Mouse (Mus musculus) forebrain, postnatal 0 days (tissue): Measurements from ENCODE around the gene Stat3. TPM values are rescaled to one million over a fixed set of nuclear protein-coding genes. Genes with fewer than 3 reads are reported as not detected.

Experiments
- ATAC-seq: fragments of 200-750 bp; cut with Nextera tagmentation; 2 replicates; pipeline ENCODE4 v1.8.0; 2017; ENCODE audit warnings: mild to moderate bottlenecking, moderate library complexity
- DNase-seq: peaks from one replicate; pipeline ENCODE4 v3.0.0-alpha.2; 2015
- H3K27ac ChIP-seq: fragments of 300-500 bp; sonication (generic); 2 replicates; pipeline ENCODE4 v1.5.1; 2014; ENCODE audit warnings: low read depth, mild to moderate bottlenecking, antibody characterized with exemption, low read length, moderate library complexity, mixed read lengths
- H3K27me3 ChIP-seq: fragments of 300-500 bp; sonication (generic); 2 replicates; pipeline ENCODE4 v1.6.1; 2014; ENCODE audit warnings: mild to moderate bottlenecking, low read length, mixed read lengths; ENCODE audit not compliant: insufficient read depth
- H3K36me3 ChIP-seq: fragments of 300-500 bp; sonication (generic); 2 replicates; pipeline ENCODE4 v1.6.1; 2014; ENCODE audit warnings: mild to moderate bottlenecking, moderate library complexity; ENCODE audit not compliant: insufficient read depth
- H3K4me1 ChIP-seq: fragments of 300-500 bp; sonication (generic); 2 replicates; pipeline ENCODE4 v1.6.1; 2014; ENCODE audit warnings: antibody characterized with exemption; ENCODE audit not compliant: insufficient read depth
- H3K4me2 ChIP-seq: fragments of 300-500 bp; sonication (generic); 2 replicates; pipeline ENCODE4 v1.6.1; 2014; ENCODE audit warnings: low read depth, mild to moderate bottlenecking, moderate library complexity
- H3K4me3 ChIP-seq: fragments of 300-500 bp; sonication (generic); 2 replicates; pipeline ENCODE4 v1.5.1; 2014; ENCODE audit warnings: low read depth, low read length, mixed read lengths
- H3K9ac ChIP-seq: fragments of 300-500 bp; sonication (generic); 2 replicates; pipeline ENCODE4 v1.6.1; 2014; ENCODE audit warnings: mild to moderate bottlenecking
- H3K9me3 ChIP-seq: fragments of 300-500 bp; sonication (generic); 2 replicates; pipeline ENCODE4 v1.6.1; 2016; ENCODE audit warnings: low read length
- CTCF ChIP-seq: sonication (generic); IDR thresholded peaks from 2 replicates; pipeline ENCODE4 v1.5.1; 2016; ENCODE audit warnings: antibody characterized with exemption, control low read depth, low read depth
- WGBS: fragments of 180-500 bp; shearing (Covaris S2); extraction: QIAGEN DNeasy Blood & Tissue Kit; methylation state at CpG from one replicate; pipeline ENCODE4 v1.1.7; 2014; 5-methylcytosine and 5-hydroxymethylcytosine counted together
- polyA plus RNA-seq: library from polyadenylated mRNA; unstranded; fragments of >200 nt; fragmentation: Nextera tagmentation; extraction: Ambion mirVana; gene quantifications from 2 replicates; pipeline ENCODE4 v1.2.1, GENCODE M21; 2015
- total RNA-seq: library from RNA; depleted of rRNA; stranded (reverse); fragments of >200 nt; gene quantifications from 2 replicates; pipeline ENCODE4 v1.2.3, GENCODE M21; 2014

Gene Stat3
- total and polyA plus RNA-seq, 2 experiments from 2014 or later, result 31.2 to 42.5 TPM

DNA sequence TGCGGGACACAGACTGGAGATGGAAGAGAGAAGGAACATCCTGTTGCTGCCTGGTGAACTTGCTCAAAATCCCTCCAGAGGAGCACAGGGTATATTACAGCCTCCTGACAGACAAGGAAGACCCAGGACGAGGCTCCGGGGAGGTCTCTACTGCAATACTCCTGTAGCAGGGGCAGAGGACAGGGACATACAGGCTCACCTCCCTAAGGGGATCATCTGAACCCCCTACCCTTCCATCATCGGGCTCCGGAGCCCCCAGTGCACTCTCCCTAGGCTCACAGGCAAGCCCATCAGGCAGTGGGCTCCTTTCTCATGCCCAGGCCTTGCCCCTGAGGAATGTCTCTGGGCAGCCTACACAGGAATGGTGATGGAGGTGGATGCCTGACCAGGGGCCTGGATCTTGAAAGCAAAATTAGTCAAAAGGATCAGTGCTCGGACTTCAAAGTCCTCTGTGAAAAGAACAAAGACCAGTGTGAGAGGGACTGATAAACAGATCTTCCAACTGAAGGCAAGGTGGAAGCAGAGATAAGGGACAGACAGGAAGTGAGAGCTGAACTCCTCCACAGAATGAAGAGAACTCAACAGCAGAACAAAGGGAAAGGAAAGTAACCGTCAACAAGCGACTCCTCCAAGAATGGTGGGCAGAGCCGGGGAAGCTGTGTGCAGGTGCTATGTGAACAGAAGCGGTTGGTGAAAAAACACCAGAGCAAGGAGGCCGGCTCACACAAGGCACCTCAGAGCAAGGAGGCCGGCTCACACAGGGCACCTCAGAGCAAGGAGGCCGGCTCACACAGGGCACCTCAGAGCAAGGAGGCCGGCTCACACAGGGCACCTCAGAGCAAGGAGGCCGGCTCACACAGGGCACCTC is 47.9 kb downstream of the Stat3 start:
- Histone ChIP-seq H3K27me3 (no peaks in the 10 kb centered on the region), H3K9ac (no peak overlapping the region; the same call in 1 of the 2 replicates), H3K4me2 (no peak overlapping the region), H3K27ac (no peak overlapping the region), H3K4me1 (no peaks in the 10 kb centered on the region), H3K36me3 (peaks cover 14% of the 10 kb centered on the region), H3K9me3 (no peaks in the 10 kb centered on the region), H3K4me3 (no peak overlapping the region)
- ATAC-seq (no peak), DNase-seq (no peak)
- TF ChIP-seq CTCF, result no peak
- 76% methylated on average over 15 of the region's 15 CpGs for WGBS

DNA sequence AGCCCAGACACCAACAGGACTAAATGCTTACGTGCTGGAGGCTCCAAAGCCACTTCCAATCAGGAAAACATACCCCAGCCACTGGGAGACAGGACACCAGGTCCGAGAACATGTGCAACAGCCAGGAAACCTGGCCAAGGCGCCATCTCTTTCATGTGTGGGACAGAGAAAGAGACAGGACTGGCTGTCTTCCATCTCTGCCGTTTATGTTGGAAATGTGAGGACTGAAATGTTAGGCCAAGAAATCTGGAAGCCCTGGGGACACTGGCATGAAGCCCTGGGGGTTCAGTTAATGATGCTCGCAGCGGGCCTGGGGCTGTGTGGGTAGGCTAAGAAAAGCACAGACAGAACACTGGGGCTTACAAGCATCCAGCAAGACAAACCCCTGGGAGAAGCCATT is 48.9 kb downstream of the Stat3 start:
- DNase-seq, result peak; percentile 24
- TF ChIP-seq CTCF, result no peak
- H3K4me2 ChIP-seq, result no peak overlapping the region

DNA sequence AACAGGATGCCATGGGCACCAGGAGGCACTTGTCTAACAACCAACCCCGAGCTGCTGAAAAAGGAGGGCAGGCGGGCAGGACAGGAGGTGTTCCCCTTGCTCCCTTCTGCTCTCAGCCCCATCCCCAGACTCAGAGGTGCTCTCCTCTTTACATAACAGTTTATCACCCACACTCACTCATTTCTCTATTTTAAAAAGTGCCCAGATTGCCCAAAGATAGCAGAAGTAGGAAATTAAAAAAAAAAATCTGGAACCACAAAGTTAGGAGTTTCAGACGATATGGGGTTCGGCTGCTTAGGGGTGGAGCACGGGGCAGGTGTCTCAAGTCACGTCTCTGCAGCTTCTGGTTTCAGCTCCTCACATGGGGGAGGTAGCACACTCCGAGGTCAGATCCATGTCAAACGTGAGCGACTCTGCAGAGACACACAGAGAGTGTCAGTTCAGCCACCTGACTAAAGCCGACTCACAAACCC is 51.0 kb downstream of the Stat3 start:
- no peak overlapping the region for H3K4me2 ChIP-seq
- H3K27me3 ChIP-seq, result no peaks in the 10 kb centered on the region
- no peak for DNase-seq
- WGBS, result 84% methylated on average over 10 of the region's 10 CpGs
- H3K27ac ChIP-seq, result no peak overlapping the region
- peaks cover 14% of the 10 kb centered on the region for H3K36me3 ChIP-seq
- H3K9ac ChIP-seq, result no peak overlapping the region
- ATAC-seq, result no peak
- no peak overlapping the region for H3K4me3 ChIP-seq
- no peak for TF ChIP-seq CTCF
- H3K4me1 ChIP-seq, result no peaks in the 10 kb centered on the region
- no peaks in the 10 kb centered on the region for H3K9me3 ChIP-seq

More for the DNA sequence above, 48.9 kb downstream of the Stat3 start:
- ATAC-seq, result no peak
- H3K27ac ChIP-seq, result no peak overlapping the region
- H3K9ac ChIP-seq, result no peak overlapping the region
- no peaks in the 10 kb centered on the region for H3K27me3 ChIP-seq
- H3K4me3 ChIP-seq, result no peak overlapping the region
- peaks cover 14% of the 10 kb centered on the region for H3K36me3 ChIP-seq
- H3K4me1 ChIP-seq, result no peaks in the 10 kb centered on the region
- WGBS, result 52% methylated on average over 6 of the region's 6 CpGs
- no peaks in the 10 kb centered on the region for H3K9me3 ChIP-seq

DNA sequence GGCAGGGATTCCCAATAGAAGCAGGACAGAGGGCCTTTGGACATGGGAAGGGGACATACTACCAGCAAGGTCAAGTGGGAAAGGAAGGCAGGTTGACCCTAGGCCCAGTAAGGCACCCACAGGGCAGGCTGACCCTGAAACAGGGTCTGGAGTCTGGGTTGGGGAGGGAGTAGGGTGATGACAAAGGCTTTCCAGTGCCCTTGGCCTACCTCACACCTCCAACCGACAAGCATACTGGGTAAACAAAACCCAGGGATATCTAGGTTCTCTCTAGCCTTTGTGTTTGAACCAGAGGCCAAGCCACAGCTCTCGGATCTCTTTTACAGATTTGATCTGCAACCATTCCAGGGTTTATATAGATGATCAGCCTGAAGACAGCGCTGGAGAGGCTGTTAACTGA is 51.6 kb downstream of the Stat3 start:
- ATAC-seq (no peak), DNase-seq (no peak)
- 86% methylated on average over 3 of the region's 3 CpGs for WGBS
- no peak overlapping the region for H3K4me2 ChIP-seq
- H3K4me3 ChIP-seq, result no peak overlapping the region
- no peak overlapping the region for H3K27ac ChIP-seq
- TF ChIP-seq CTCF, result no peak
- H3K9me3 ChIP-seq, result no peaks in the 10 kb centered on the region
- H3K27me3 ChIP-seq, result no peaks in the 10 kb centered on the region
- H3K4me1 ChIP-seq, result no peaks in the 10 kb centered on the region
- no peak overlapping the region for H3K9ac ChIP-seq
- H3K36me3 ChIP-seq, result peaks cover 11% of the 10 kb centered on the region

DNA sequence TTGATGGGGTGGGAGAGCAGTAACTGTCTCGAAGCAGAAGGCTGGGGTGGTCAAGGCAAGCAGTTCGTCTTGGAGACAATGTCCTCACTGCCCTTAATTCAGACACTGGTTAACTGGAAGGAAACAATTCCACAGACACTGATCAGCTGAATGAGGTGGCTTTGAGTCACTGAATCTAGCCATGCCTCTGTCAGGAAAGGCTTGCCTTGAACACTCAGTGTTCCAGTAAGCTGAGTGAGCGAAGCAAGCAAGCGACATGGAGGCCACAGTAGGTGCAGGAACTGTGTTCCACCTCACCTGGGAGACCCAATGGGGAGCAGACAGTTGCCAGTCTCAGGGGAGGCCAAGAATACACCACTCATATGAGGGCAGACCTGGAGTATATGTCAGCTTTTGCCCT is 52.1 kb downstream of the Stat3 start:
- TF ChIP-seq CTCF, result no peak
- no peaks in the 10 kb centered on the region for H3K4me1 ChIP-seq
- H3K4me3 ChIP-seq, result no peak overlapping the region
- ATAC-seq, result no peak
- no peaks in the 10 kb centered on the region for H3K9me3 ChIP-seq
- no peak for DNase-seq
- H3K9ac ChIP-seq, result no peak overlapping the region
- H3K27me3 ChIP-seq, result no peaks in the 10 kb centered on the region; the same call in 1 of the 2 replicates
- H3K36me3 ChIP-seq, result peaks cover 10% of the 10 kb centered on the region
- no peak overlapping the region for H3K27ac ChIP-seq
- no peak overlapping the region for H3K4me2 ChIP-seq
- 87% methylated on average over 4 of the region's 4 CpGs for WGBS

DNA sequence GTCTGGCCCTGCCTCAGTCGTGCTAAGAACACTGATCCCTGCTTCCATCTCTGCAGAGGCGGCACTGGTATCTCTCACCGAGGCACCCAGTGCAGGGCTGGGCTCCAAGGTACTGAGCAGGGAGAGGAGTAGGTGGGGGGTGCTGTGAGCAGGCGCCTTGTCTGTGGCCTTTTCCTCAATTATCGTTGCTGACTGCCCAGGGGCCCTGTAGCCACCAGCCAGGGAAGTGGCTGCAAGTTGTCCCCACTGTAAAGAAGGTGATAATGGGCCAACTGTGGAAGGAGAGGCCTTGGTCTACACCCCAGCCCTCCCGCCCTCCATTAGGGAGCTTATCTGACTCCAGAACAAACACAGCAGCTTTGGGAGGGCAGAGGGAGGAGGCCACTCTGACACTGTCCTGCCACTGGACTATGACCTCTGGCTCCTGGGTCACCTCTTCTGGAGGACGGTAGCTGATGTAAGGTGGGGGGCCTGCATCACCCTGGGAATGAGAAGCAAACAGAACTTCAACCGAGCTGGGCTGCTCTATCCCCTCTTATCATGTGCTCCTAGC is 53.1 kb downstream of the Stat3 start:
- no peak overlapping the region for H3K4me3 ChIP-seq
- no peaks in the 10 kb centered on the region for H3K9me3 ChIP-seq
- H3K4me2 ChIP-seq, result no peak overlapping the region
- H3K4me1 ChIP-seq, result no peaks in the 10 kb centered on the region
- ATAC-seq (no peak), DNase-seq (no peak)
- TF ChIP-seq CTCF, result no peak
- H3K36me3 ChIP-seq, result peaks cover 10% of the 10 kb centered on the region
- H3K27me3 ChIP-seq, result no peaks in the 10 kb centered on the region; the same call in 1 of the 2 replicates
- H3K27ac ChIP-seq, result no peak overlapping the region
- no peak overlapping the region for H3K9ac ChIP-seq
- WGBS, result 77% methylated on average over 8 of the region's 8 CpGs

DNA sequence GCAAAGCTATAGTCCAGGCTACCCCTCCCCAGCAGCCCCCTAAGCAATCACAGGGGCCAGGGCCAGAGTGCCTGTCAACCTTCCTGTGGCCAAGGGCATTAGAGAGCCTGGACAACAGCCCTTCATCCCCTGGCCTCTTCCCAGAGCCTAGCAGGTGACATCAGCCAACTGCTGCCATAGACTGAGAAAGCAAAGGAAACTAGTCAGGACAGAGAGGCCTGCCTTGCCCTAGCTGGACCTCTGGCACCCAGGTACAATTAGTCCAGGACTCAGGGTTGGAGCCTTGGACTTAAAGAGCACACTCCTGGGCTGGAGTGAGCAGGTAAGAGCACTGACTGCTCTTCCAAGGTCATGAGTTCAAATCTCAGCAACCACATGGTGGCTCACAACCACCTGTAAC is 53.9 kb downstream of the Stat3 start:
- no peak overlapping the region for H3K4me2 ChIP-seq
- DNase-seq (no peak), ATAC-seq (no peak)
- no peak overlapping the region for H3K27ac ChIP-seq
- H3K4me1 ChIP-seq, result no peaks in the 10 kb centered on the region
- H3K36me3 ChIP-seq, result peaks cover 10% of the 10 kb centered on the region
- no peaks in the 10 kb centered on the region; the same call in 1 of the 2 replicates for H3K27me3 ChIP-seq
- H3K9me3 ChIP-seq, result no peaks in the 10 kb centered on the region
- TF ChIP-seq CTCF, result no peak
- no peak overlapping the region for H3K4me3 ChIP-seq
- no peak overlapping the region for H3K9ac ChIP-seq
